Mouse (Mus musculus): ENCODE measurements around the gene Gm26661. TPM values are rescaled to one million over a fixed set of nuclear protein-coding genes. Genes with fewer than 3 reads are reported as not detected.

Gene Gm26661
- polyA plus RNA-seq (2015; fragmentation: Nextera tagmentation; extraction: Ambion mirVana): 0.68 and 1.2 TPM in 2 replicates

GRCm38 (mm10) chr14:7791532-7792159 lies at the start of gene Gm26661:
Gm26661 (plus strand) TSS chr14:7791587.
- Histone ChIP-seq H3K4me1 (ENCODE audit: control insufficient read depth, insufficient read depth, low read length) (peaks cover 6% of the 10 kb centered on the region; the same call in 1 of the 2 replicates), H3K27ac (ENCODE audit: low read length) (peak within 1 kb of the TSS; percentile 77), H3K36me3 (ENCODE audit: control insufficient read depth, insufficient read depth, low read length) (no peaks in the 10 kb centered on the region), H3K9me3 (replicated peaks; ENCODE audit: control insufficient read depth, low read length, poor library complexity, severe bottlenecking) (no peaks in the 10 kb centered on the region), H3K9ac (ENCODE audit: low read depth, low read length) (peak within 1 kb of the TSS; percentile 62), H3K4me2 (ENCODE audit: low read length) (peak within 1 kb of the TSS; percentile 82), H3K27me3 (ENCODE audit: control insufficient read depth, insufficient read depth, low read depth, low read length) (no peaks in the 10 kb centered on the region), H3K4me3 (ENCODE audit: low read depth, low read length) (peak within 1 kb of the TSS; percentile 49)
- 1% methylated on average over 30 of the region's 30 CpGs for WGBS
- peak; percentile 94 for ATAC-seq

DNA sequence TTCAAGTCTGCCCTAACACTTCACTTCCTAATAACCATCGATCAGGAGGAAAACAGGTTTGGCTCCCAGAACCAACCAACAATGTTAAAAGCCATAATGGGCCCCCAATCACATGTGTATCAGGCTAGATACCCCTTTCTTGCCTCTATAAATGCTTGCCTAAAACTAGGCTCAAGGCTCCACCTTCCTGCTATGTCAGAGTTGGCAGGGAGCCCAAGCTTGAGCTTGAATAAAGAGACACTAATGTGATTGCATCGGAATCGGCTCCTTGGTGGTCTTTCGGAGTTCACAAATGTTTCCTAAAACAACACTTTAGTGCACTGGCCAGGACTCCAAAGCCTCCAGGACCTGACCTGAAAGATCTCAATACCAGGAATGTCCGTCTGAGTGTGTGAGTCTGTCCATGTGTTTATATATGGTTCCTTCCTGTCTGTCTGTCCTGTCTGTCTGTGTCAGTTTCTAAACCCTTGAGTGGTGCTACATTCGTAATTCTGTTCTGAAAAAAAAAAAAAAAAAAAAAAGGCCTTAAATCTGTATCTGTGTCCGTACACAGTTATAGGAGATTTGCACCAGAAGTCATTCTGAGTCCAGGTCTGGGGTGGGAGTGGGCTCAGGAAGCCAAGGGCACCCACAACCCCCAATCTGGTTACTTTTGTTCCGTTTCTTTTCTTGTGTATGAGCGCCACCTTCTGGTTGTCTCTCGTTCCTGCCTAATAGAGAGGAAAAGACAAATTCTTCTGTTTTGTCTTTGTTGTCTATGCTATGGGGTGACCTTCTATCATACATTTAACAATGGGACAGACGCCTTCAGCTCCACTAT lies 42.2 kb upstream of the Gm26661 start:
- Histone ChIP-seq H3K36me3 (ENCODE audit: control insufficient read depth, insufficient read depth, low read length) (no peaks in the 10 kb centered on the region), H3K9me3 (replicated peaks; ENCODE audit: control insufficient read depth, low read length, poor library complexity, severe bottlenecking) (no peaks in the 10 kb centered on the region), H3K4me3 (ENCODE audit: low read depth, low read length) (peak overlapping the region; percentile 27), H3K27me3 (ENCODE audit: control insufficient read depth, insufficient read depth, low read depth, low read length) (no peaks in the 10 kb centered on the region), H3K4me2 (ENCODE audit: low read length) (peak overlapping the region; percentile 55), H3K27ac (ENCODE audit: low read length) (peak overlapping the region; percentile 83), H3K9ac (ENCODE audit: low read depth, low read length) (peak overlapping the region; percentile 55; the same call in 1 of the 2 replicates), H3K4me1 (ENCODE audit: control insufficient read depth, insufficient read depth, low read length) (peaks cover 3% of the 10 kb centered on the region; the same call in 1 of the 2 replicates)
- peak; percentile 95 for ATAC-seq
- WGBS: 24% methylated on average over 11 of the region's 11 CpGs

- WGBS: 9% methylated on average over 4 of the region's 4 CpGs
- peak overlapping the region; percentile 55; the same call in 1 of the 2 replicates for H3K9ac ChIP-seq (ENCODE audit: low read depth, low read length)
- H3K27ac ChIP-seq (ENCODE audit: low read length): peak overlapping the region; percentile 83
- peaks cover 3% of the 10 kb centered on the region; the same call in 1 of the 2 replicates for H3K4me1 ChIP-seq (ENCODE audit: control insufficient read depth, insufficient read depth, low read length)
- no peaks in the 10 kb centered on the region for H3K9me3 ChIP-seq (replicated peaks; ENCODE audit: control insufficient read depth, low read length, poor library complexity, severe bottlenecking)
- H3K36me3 ChIP-seq (ENCODE audit: control insufficient read depth, insufficient read depth, low read length): no peaks in the 10 kb centered on the region
- peak overlapping the region; percentile 27 for H3K4me3 ChIP-seq (ENCODE audit: low read depth, low read length)
- ATAC-seq: peak; percentile 93
- peak overlapping the region; percentile 55 for H3K4me2 ChIP-seq (ENCODE audit: low read length)
- no peaks in the 10 kb centered on the region for H3K27me3 ChIP-seq (ENCODE audit: control insufficient read depth, insufficient read depth, low read depth, low read length)
Measured at GRCm38 (mm10) chr14:7749764-7750089, 41.7 kb upstream of the Gm26661 start.

DNA sequence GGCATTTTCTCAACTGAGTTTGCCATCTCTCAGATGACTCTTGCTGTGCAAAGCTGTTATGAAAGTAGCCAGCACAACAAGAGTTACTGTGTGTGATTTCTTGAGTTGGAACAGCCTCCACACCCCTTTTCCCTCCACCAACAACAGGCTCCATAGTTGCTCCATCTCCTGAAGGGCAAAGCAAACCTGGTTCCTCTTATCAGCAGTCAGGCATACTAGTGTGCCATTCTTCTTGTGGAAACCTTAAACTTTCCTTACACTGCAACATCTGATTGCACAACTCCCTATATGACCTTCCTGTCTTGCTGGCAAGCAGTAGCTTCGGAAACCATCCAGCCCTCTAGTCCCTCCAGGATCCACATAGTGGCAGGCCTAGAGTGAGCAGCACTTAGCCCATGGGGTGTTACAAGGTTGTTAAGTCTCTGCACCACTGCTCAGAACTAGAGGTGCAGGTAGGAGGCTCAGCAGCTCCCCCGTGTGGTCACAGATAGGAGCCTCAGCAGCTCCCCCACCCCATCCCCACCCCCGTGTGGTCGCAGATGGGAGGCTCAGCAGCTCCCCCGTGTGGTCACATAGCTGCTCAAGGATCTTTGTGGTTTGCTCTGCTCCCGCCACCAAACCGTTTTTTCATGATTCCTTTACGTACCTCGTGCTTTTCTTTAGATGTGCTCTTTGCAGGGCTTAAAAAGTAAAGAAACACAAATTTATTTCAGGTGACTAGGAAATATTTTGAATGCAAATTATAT lies 25.6 kb upstream of the Gm26661 start:
- Histone ChIP-seq H3K36me3 (ENCODE audit: control insufficient read depth, insufficient read depth, low read length) (no peaks in the 10 kb centered on the region), H3K27me3 (ENCODE audit: control insufficient read depth, insufficient read depth, low read depth, low read length) (no peaks in the 10 kb centered on the region), H3K9me3 (replicated peaks; ENCODE audit: control insufficient read depth, low read length, poor library complexity, severe bottlenecking) (no peaks in the 10 kb centered on the region), H3K27ac (ENCODE audit: low read length) (no peak overlapping the region), H3K9ac (ENCODE audit: low read depth, low read length) (no peak overlapping the region), H3K4me3 (ENCODE audit: low read depth, low read length) (no peak overlapping the region), H3K4me2 (ENCODE audit: low read length) (no peak overlapping the region), H3K4me1 (ENCODE audit: control insufficient read depth, insufficient read depth, low read length) (no peaks in the 10 kb centered on the region)
- ATAC-seq: peak; percentile 88
- 15% methylated on average over 9 of the region's 9 CpGs for WGBS

DNA sequence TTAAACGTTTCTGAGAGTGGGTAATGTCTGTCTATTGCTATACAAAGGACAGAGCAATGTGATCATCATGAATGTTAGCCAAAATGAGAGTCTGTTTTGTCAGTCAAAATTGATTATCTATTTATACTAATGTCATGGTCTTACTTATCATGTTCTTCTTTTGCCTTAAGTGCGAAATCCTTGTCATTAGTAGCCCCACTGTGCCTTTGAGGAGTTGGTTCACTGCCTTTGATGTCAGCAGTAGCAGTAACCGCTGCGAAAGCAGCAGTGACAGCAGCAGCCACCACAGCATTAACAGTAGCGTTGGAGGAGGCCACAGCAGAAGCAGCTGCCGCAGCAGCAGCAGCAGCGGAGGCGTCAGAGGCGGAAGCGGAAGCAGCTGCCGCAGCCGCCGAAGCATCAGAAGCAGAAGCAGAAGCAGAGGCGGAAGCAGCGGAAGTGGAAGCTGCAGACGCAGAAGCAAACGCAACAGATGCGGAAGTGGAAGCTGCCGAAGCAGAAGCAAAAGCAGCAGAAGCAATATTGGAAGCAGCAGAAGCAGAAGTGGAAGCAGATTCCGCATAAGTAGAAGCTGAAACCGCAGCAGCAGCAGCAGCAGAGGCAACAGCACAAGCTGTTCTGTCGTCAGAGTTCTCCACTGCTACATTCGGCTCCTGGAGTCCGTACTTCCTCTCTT lies 17.5 kb upstream of the Gm26661 start:
- Histone ChIP-seq H3K27ac (ENCODE audit: low read length) (peak overlapping the region; percentile 60), H3K9ac (ENCODE audit: low read depth, low read length) (peak overlapping the region; percentile 30), H3K4me2 (ENCODE audit: low read length) (peak overlapping the region; percentile 53), H3K9me3 (replicated peaks; ENCODE audit: control insufficient read depth, low read length, poor library complexity, severe bottlenecking) (no peaks in the 10 kb centered on the region), H3K4me1 (ENCODE audit: control insufficient read depth, insufficient read depth, low read length) (no peaks in the 10 kb centered on the region), H3K27me3 (ENCODE audit: control insufficient read depth, insufficient read depth, low read depth, low read length) (no peaks in the 10 kb centered on the region), H3K36me3 (ENCODE audit: control insufficient read depth, insufficient read depth, low read length) (no peaks in the 10 kb centered on the region), H3K4me3 (ENCODE audit: low read depth, low read length) (peak overlapping the region; percentile 40)
- 30% methylated on average over 24 of the region's 24 CpGs for WGBS
- ATAC-seq: peak; percentile 95

DNA sequence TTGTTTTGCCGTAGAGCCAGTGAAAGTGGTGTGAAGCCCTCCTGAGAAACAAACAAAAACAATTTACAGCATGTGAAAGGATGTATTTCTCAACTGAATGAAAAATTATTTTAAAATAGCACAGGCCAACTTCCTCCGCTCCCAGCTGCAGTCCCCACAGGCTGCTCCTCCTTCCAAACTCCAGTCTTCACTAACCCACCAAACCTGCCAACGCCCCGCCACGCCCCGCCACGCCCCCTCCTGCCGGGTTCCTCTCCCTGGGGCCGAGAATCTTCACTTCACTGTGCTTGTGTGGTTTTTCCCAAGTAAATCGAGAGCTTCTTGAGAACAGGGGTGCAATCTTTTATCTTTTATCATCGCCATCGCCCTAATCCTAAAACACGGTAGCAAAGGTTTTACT lies 5.3 kb upstream of the Gm26661 start:
- no peak overlapping the region for H3K9ac ChIP-seq (ENCODE audit: low read depth, low read length)
- no peaks in the 10 kb centered on the region for H3K27me3 ChIP-seq (ENCODE audit: control insufficient read depth, insufficient read depth, low read depth, low read length)
- no peak overlapping the region for H3K4me2 ChIP-seq (ENCODE audit: low read length)
- no peak overlapping the region for H3K4me3 ChIP-seq (ENCODE audit: low read depth, low read length)
- ATAC-seq: no peak
- no peak overlapping the region for H3K27ac ChIP-seq (ENCODE audit: low read length)
- no peaks in the 10 kb centered on the region for H3K9me3 ChIP-seq (replicated peaks; ENCODE audit: control insufficient read depth, low read length, poor library complexity, severe bottlenecking)
- WGBS: 54% methylated on average over 13 of the region's 13 CpGs
- H3K4me1 ChIP-seq (ENCODE audit: control insufficient read depth, insufficient read depth, low read length): peaks cover 1% of the 10 kb centered on the region; the same call in 1 of the 2 replicates
- H3K36me3 ChIP-seq (ENCODE audit: control insufficient read depth, insufficient read depth, low read length): no peaks in the 10 kb centered on the region

- no peaks in the 10 kb centered on the region for H3K36me3 ChIP-seq (ENCODE audit: control insufficient read depth, insufficient read depth, low read length)
- H3K4me2 ChIP-seq (ENCODE audit: low read length): no peak overlapping the region
- H3K27ac ChIP-seq (ENCODE audit: low read length): no peak overlapping the region
- no peak for ATAC-seq
- peaks cover 6% of the 10 kb centered on the region; the same call in 1 of the 2 replicates for H3K4me1 ChIP-seq (ENCODE audit: control insufficient read depth, insufficient read depth, low read length)
- no peaks in the 10 kb centered on the region for H3K9me3 ChIP-seq (replicated peaks; ENCODE audit: control insufficient read depth, low read length, poor library complexity, severe bottlenecking)
- no peak overlapping the region for H3K9ac ChIP-seq (ENCODE audit: low read depth, low read length)
- no peaks in the 10 kb centered on the region for H3K27me3 ChIP-seq (ENCODE audit: control insufficient read depth, insufficient read depth, low read depth, low read length)
- WGBS: 83% methylated on average over 7 of the region's 7 CpGs
- no peak overlapping the region for H3K4me3 ChIP-seq (ENCODE audit: low read depth, low read length)
Measured at GRCm38 (mm10) chr14:7789266-7790030, 1.9 kb upstream of the Gm26661 start.

- ATAC-seq: 0 out of 2 replicates have a peak, but pooled peaks have one; percentile 19
- peak overlapping the region; percentile 82 for H3K4me2 ChIP-seq (ENCODE audit: low read length)
- WGBS: 13% methylated on average over 19 of the region's 19 CpGs
- peak overlapping the region; percentile 77 for H3K27ac ChIP-seq (ENCODE audit: low read length)
- peak overlapping the region; percentile 49 for H3K4me3 ChIP-seq (ENCODE audit: low read depth, low read length)
- no peaks in the 10 kb centered on the region for H3K36me3 ChIP-seq (ENCODE audit: control insufficient read depth, insufficient read depth, low read length)
- H3K27me3 ChIP-seq (ENCODE audit: control insufficient read depth, insufficient read depth, low read depth, low read length): no peaks in the 10 kb centered on the region
- H3K9me3 ChIP-seq (replicated peaks; ENCODE audit: control insufficient read depth, low read length, poor library complexity, severe bottlenecking): no peaks in the 10 kb centered on the region
- peaks cover 6% of the 10 kb centered on the region; the same call in 1 of the 2 replicates for H3K4me1 ChIP-seq (ENCODE audit: control insufficient read depth, insufficient read depth, low read length)
- peak overlapping the region; percentile 62 for H3K9ac ChIP-seq (ENCODE audit: low read depth, low read length)
Measured at GRCm38 (mm10) chr14:7791061-7791531, 291 bp upstream of the Gm26661 start.

All from midbrain, embryonic 16.5 days (tissue).